Mouse (Mus musculus) layer of hippocampus, adult 2 months (tissue): ENCODE measurements around the gene Dctn2. TPM values are rescaled to one million over a fixed set of nuclear protein-coding genes. Genes with fewer than 3 reads are reported as not detected.
"Not testable (repeated sequence)": the region's sequence is repeated elsewhere in the genome, so short reads cannot be mapped to it uniquely, and the experiment has no call there.

ENCODE experiments used
- DNase-seq, 2 experiments: peaks; one replicate each; pipeline ENCODE4 v3.0.0; 2022; ENCODE audit warnings: low spot score in 2 of 2
- H3K27ac ChIP-seq: fragments of 200-600 bp; 2 replicates; pipeline ENCODE4 v1.8.1; 2022
- H3K4me3 ChIP-seq: fragments of 200-600 bp; 2 replicates; pipeline ENCODE4 v1.8.1; 2022; ENCODE audit warnings: mild to moderate bottlenecking
- CTCF ChIP-seq: fragments of 200-600 bp; conservative IDR thresholded peaks from 2 replicates; pipeline ENCODE4 v1.8.1; 2022; ENCODE audit warnings: antibody characterized with exemption, mild to moderate bottlenecking, moderate library complexity
- total RNA-seq, 2 experiments: library from RNA; stranded (reverse); gene quantifications; 2 replicates each; pipeline ENCODE4 v1.2.3; 2021

The Dctn2 gene
- total RNA-seq, 2 experiments from 2014 or later, result 259 to 272 TPM

DNA sequence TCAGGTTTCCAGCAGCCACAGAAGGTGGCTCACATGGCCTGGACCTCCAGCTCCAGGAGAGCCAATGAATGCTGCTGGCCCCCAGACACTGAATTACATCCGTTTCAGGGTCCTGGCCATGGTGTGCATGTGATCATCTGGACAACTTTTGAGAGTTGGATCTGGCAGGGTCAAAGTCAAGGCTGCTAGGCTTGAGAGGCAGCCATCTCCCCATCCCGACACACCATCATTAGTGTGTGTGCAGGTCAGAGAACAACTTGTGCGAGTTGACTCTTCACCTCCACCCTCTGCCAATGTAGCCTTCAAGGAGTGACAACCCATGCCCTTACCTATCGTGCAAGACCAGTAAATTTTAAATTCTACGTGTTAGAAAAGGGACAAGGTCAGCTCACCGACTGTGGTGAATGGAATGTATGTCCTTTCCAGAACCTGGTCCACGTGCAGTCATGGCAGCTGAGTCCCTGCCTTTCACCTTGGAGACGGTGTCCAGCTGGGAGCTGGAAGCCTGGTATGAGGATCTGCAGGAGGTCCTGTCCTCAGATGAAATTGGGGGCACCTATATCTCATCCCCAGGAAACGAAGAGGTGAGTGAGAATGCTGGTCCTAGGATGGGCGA lies 28.8 kb downstream of the Dctn2 start:
- Histone ChIP-seq H3K27ac (no peak overlapping the region), H3K4me3 (no peak overlapping the region)
- TF ChIP-seq CTCF, result no peak
- no peak for DNase-seq

DNA sequence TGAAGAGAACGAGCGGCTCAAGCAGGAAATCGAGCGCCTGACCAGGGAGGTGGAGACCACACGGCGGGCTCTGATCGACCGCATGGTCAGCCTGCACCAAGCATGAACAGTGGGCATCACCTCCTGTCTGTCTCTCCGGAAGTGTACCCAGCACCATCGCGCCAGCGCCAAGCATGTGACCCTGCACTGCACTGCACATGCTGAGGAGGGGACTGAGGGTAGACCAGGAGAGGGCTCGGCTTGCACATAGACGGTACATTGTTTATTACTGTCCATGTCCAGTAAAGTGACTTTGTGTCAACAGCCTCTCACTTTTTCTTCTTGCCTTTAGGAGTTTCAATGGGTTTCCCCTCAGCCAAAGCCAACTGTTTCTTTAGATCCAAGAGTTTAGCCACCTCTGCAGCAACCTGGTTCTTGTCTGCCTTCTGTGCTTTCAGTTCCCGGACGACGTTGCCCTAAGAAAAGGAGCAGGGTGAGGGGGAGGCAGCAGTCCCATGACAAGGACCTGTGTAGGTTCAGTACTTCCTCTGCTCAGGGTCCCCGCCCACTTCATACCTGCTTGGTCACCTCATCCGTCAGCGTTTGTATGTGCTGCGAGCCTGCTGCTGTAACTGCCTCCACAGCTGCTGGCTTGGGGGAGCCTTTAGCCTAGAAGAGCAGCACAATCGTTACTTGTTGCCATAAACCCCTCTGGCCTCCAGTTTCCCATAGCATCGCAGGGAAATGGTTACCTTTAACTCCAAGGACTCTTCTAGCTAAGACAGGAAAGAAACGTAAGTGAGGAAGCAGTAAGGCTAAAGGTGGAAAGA lies 30.0 kb downstream of the Dctn2 start:
- no peak overlapping the region for H3K4me3 ChIP-seq
- no peak for DNase-seq
- H3K27ac ChIP-seq, result no peak overlapping the region
- TF ChIP-seq CTCF, result no peak

DNA sequence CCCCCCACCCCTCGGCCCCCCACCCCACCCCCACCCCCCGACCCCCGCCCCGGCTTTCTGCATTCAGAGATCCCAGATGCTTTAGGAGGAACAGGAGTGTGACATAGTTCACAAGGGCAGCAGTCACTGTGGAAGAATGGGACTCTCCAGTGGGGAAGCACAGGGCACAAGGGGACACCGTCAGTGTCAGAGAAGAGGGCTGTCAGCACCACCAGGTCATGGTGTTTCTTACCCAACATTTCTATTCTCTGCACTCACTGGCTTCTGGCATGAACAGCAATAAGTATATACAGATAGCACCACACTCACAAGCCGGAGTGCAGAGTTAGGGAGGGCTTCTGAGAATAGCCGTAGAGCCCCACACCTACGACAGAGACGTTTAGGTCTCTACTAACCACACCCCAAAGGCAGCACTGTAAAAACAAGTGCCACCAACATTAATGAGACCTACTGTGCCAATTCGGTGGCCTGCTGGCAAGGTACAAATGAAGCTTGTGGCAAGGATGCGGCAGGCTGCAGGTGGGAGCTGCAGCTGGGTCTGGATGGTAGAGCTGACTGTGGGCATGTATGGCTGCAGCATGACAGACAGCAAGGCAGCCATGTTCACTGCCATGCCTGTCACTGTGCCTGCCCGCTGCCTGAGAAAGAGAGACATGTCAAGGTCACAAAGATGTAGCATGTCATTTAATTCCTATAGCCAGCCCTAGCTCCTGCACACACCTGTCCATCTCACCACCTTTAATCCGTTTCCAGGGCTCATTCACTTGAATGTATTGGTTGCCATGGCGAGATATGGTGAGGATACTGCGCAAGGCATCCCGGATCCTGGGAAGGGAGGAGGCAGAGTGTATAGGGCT lies 31.1 kb downstream of the Dctn2 start:
- no peak for DNase-seq
- no peak for TF ChIP-seq CTCF
- Histone ChIP-seq H3K27ac (no peak overlapping the region), H3K4me3 (no peak overlapping the region)

DNA sequence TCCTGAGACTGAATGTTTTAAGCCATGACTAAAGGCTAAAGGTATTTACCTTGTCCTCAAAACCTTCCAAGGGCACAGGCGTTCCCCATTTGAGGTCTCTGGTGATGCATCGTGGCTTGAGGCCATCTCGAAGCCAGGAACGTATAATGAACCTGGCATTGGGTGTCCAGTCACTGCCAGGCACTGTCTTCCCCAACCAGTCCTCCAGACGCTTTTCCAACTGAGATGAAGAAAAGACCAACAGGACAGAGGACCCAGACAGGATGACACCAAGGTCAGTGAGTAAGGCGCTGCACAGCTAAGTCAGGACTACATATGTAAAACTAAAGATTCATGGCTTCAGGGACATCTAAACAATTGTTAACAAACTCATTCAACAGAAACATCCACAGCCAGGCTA lies 34.2 kb downstream of the Dctn2 start:
- no peak for DNase-seq
- Histone ChIP-seq H3K27ac (no peak overlapping the region), H3K4me3 (no peak overlapping the region)
- TF ChIP-seq CTCF, result no peak

DNA sequence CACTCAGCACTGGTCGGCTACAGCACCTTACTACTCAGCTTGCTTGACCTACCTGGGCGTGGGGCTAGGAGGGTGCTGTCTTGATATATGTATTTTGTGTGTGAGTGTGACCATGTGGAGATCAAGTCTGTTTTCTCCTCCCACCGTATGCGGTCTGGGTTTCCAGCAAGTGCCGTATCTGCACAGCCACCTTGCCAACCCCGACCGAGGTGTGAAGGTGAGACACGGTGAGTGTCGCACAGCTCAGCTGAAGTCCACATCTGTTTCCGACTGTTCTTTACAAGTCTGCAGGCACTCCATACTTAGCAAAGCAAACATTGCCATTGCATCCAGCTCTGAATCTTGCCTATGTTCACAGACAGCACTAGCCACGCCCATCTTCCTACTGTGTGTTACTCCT lies 37.0 kb downstream of the Dctn2 start:
- TF ChIP-seq CTCF, result no peak
- Histone ChIP-seq H3K27ac (no peak overlapping the region), H3K4me3 (no peak overlapping the region)
- no peak for DNase-seq

DNA sequence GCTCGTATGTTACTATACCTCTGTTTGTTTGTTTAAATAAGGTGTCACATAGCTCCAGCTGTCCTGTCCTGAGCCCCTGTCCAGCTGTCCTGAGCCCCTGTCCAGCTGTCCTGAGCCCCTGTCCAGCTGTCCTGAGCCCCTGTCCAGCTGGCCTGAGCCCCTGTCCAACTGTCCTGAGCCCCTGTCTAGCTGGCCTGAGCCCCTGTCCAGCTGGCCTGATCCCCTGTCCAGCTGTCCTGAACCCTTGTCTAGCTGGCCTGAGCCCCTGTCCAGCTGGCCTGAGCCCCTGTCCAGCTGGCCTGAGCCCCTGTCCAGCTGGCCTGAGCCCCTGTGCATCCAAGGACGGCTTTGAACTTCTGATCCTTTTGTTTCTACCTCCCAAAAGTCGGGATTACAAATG lies 43.0 kb downstream of the Dctn2 start:
- DNase-seq, H3K4me3 ChIP-seq, H3K27ac ChIP-seq: not testable (repeated sequence)

DNA sequence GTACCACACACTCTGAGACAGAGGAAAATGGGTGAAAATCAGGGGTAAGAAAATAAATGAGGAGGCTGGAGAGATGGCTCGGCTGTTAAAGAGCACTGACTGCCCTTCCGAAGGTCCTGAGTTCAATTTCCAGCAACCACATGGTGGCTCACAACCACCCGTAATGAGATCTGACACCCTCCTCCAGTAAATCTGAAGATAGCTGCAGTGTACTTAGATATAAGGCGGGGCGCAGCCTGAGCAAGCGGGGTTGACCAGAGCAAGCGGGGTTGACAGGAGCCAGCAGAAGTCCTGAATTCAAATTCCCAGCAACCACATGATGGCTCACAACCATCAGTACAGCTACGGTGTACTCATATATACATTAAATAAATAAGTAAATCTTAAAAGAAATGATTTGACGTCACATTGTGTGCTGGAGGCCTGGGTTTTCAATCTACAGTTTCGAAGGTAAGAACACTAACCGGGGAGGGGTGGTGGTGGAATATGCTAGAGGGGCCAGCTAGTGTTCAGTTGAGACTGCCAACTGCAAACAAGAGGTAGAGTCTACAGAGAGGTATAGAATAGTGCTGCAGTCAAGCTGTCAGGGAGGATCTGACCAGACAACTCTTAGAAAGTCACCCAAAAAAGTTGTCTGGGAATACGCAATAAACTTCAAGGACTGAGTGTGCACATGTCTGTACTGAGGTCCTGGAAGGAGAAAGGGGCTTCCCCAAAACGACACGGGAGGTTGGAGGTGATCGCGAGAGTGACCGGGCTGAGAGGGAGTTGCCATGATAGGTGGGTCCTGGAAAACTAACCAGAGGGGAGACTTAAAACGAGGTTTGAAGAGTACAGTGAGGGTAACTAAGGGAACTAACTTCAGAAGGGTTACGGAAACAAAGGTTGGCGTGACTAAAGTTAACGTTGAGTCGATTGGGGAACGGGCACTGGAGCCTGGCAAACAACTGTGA lies 44.6 kb downstream of the Dctn2 start:
- H3K27ac ChIP-seq, result peak overlapping the region; percentile 78

DNA sequence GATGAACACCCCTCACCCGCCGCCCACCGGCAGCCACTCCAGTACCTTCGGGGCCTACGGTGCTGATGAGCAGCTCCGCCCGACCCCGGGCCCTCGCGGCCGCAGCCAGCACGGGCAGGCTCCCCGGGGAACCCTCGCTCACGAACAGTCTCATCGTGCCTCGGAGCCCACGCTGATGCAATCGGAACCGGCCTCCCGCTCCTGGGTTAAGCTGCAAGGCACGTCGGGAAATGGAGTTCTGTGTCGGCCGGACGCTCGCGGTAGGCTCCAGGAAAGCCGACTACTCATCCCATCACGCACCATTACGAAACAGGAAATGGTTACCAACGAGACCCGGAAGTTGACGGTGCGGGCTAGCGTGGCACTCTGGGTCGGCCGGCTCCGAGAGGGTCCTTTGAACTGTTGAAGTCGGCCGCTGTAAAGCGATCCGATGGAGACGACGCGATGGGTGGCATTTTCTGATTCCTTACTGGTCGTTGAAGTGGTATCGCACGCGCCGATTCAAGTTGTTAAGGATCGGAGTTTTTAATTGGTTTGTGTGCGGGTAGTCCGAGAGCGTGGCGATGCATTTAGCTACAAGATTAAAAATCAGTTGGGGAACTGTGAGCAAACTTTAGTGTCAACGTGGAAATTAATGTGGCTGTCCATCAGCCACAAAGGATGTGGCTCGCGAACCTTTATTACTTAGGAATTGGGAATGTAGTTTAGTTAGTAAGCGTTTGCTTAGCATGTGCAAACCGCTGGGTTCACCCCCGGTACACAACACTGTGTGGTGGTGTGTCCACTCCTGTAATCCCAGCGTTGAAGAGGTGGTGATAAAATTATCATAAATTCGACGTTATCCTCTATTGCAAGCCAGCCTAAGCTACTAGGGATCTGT lies 45.5 kb downstream of the Dctn2 start, which contains the start of gene Mars:
Mars (minus strand) TSS at position 311 of the 880 bp plus-strand sequence.
- no peak for TF ChIP-seq CTCF

More for the DNA sequence above, 44.6 kb downstream of the Dctn2 start:
- H3K4me3 ChIP-seq, result peak overlapping the region; percentile 90
- no peak for TF ChIP-seq CTCF
- no peak for DNase-seq

DNA sequence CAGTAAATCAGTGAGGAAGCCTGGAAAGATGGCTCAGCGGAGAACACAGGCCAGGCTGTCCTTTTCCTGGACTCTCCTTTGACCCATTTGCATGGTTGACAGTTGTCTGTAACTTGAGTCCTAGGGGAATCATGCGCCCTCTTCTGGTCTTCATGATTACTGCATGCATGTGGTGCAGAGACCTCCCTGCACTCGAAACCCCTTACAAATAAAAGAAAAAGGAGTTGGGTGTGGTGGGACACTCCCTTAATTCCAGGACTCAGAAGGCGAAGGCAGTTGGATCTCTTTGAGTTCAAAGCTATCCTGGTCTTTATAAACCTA lies 46.1 kb downstream of the Dctn2 start:
- TF ChIP-seq CTCF, result peak; percentile 97
- Histone ChIP-seq H3K4me3 (peak overlapping the region; percentile 90), H3K27ac (peak overlapping the region; percentile 78)
- peak; percentile 80 to 81 for DNase-seq

More for the DNA sequence above, 45.5 kb downstream of the Dctn2 start, which contains the start of gene Mars:
- peak within 1 kb of the TSS; percentile 90 for H3K4me3 ChIP-seq
- H3K27ac ChIP-seq, result peak within 1 kb of the TSS; percentile 78
- DNase-seq, result peak; percentile 93 to 97

DNA sequence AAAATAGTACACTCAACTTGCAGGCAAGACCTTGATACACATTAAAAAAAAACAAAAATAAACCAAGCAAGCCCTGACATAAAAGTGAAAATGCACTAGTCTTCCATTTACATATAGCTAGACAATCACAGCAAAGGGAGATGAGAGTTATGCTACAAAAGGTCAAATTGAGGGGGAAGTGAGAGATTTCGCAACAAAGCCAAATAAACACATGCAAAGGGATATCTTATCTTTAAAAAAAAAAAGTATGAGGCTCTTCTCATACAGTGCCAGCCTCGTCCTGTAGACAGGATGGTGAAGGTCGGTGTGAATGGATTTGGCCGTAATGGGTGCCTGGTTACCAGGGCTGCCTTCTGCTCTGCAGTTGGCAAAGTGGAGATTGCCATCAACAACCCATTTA lies 46.7 kb downstream of the Dctn2 start:
- no peak overlapping the region for H3K27ac ChIP-seq
- DNase-seq, result no peak
- H3K4me3 ChIP-seq, result no peak overlapping the region
- TF ChIP-seq CTCF, result no peak

DNA sequence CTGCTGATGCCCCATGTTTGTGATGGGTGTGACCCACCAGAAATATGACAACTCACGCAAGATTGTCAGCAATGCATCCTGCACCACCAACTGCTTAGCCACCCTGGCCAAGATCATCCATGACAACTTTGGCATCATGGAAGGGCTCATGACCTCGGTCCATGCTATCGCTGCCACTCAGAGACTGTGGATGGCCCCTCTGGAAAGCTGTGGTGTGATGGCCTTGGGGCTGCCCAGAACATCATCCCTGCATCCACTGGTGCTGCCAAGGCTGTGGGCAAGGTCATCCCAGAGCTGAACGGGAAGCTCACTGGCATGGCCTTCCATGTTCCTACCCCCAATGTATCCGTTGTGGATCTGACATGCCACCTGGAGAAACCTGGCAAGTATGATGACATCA lies 47.3 kb downstream of the Dctn2 start:
- DNase-seq, H3K4me3 ChIP-seq, H3K27ac ChIP-seq: not testable (repeated sequence)
